Mouse (Mus musculus) erythroblast, embryonic 14.5 days (primary cell): ENCODE measurements around the gene Cd160. TPM values are rescaled to one million over a fixed set of nuclear protein-coding genes. Genes with fewer than 3 reads are reported as not detected.

Experiments used
- H3K27me3 ChIP-seq: 2 replicates; pipeline ENCODE4 v1.6.1; 2012; ENCODE audit warnings: inconsistent platforms; ENCODE audit not compliant: control insufficient read depth
- H3K36me3 ChIP-seq: 2 replicates; pipeline ENCODE4 v1.6.1; 2012; ENCODE audit warnings: mild to moderate bottlenecking, inconsistent platforms; ENCODE audit not compliant: control insufficient read depth
- H3K4me1 ChIP-seq: 2 replicates; pipeline ENCODE4 v1.6.1; 2012; ENCODE audit warnings: inconsistent platforms; ENCODE audit not compliant: control insufficient read depth
- H3K4me3 ChIP-seq: replicated peaks from 2 replicates; pipeline ENCODE3; 2012; ENCODE audit warnings: moderate library complexity, mild to moderate bottlenecking, inconsistent platforms
- H3K9me3 ChIP-seq: 2 replicates; pipeline ENCODE4 v1.6.1; 2012; ENCODE audit warnings: low read length, inconsistent platforms, mixed read lengths; ENCODE audit not compliant: control insufficient read depth
- GATA1 ChIP-seq: IDR thresholded peaks from 2 replicates; pipeline ENCODE4 v1.6.1; 2012; ENCODE audit warnings: low read length, inconsistent platforms, mixed read lengths
- TAL1 ChIP-seq: IDR thresholded peaks from 3 replicates; pipeline ENCODE4 v1.6.1; 2012; ENCODE audit warnings: low read length, inconsistent platforms, mixed read lengths
- polyA plus RNA-seq: library from polyadenylated mRNA; stranded (reverse); fragments of >175 nt; gene quantifications from 2 replicates; pipeline ENCODE4 v1.2.3, GENCODE M21; 2012

Cd160 gene
- polyA plus RNA-seq, 1 experiment, result not detected

DNA sequence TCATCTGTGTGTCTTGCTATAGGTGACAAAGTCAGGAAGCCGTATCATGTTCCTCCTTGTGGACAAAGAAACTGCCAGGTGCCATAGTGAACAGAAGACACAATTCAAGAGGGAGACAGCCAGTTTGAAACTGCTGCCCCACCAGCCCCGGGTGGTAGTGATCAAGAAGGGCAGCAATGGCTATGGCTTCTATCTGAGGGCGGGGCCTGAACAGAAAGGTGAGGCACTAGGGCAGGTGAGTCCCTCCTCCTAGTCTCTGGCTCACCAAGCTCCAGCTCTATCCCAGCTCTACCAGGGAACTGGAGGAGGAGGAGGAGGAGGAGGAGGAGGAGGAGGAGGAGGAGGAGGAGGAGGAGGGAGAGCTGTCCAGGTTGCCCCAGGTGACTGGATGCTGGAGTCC lies 26.7 kb upstream of the Cd160 start:
- Histone ChIP-seq H3K27me3 (no peaks in the 10 kb centered on the region), H3K4me1 (peaks cover 5% of the 10 kb centered on the region), H3K4me3 (no peak overlapping the region), H3K9me3 (no peaks in the 10 kb centered on the region), H3K36me3 (peaks cover 4% of the 10 kb centered on the region)
- TF ChIP-seq GATA1 (no peak), TAL1 (no peak)

- Histone ChIP-seq H3K27me3 (no peaks in the 10 kb centered on the region), H3K36me3 (no peaks in the 10 kb centered on the region; the same call in 1 of the 2 replicates), H3K9me3 (no peaks in the 10 kb centered on the region), H3K4me3 (no peak overlapping the region), H3K4me1 (peaks cover 5% of the 10 kb centered on the region)
- TF ChIP-seq GATA1 (no peak), TAL1 (no peak)
These were observed 25.2 kb upstream of the Cd160 start for GRCm38 (mm10) chr3:96854376-96854775.

GRCm38 (mm10) chr3:96852561-96852960 lies 23.4 kb upstream of the Cd160 start:
- no peak overlapping the region for H3K4me3 ChIP-seq
- peaks cover 5% of the 10 kb centered on the region for H3K4me1 ChIP-seq
- no peaks in the 10 kb centered on the region for H3K9me3 ChIP-seq
- no peaks in the 10 kb centered on the region for H3K27me3 ChIP-seq
- no peaks in the 10 kb centered on the region; the same call in 1 of the 2 replicates for H3K36me3 ChIP-seq
- TF ChIP-seq TAL1 (no peak), GATA1 (no peak)

GRCm38 (mm10) chr3:96849168-96849727 lies 20.1 kb upstream of the Cd160 start:
- H3K27me3 ChIP-seq, result no peaks in the 10 kb centered on the region
- TF ChIP-seq TAL1, result no peak
- TF ChIP-seq GATA1, result no peak

DNA sequence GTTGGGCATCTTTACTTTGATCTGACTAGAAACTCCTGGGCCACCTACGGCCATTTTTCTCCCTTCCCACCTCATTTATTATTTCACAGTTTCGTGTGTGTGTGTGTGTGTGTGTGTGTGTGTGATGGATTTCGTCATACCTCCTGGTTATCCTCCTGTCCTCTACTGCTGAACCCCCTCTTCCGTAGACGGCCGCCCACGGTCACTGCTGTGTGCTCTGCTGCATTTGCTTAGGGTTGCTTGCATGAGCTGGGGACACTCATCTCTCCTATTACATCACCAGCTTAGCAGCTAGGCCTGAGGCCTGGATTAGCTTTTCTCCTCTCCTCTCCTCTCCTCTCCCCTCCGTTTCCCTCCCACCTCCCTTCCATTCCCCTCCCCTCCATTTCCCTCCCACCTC lies 19.3 kb upstream of the Cd160 start:
- Histone ChIP-seq H3K9me3 (0 out of 2 replicates have a peak, but pooled peaks cover 3% of the 10 kb centered on the region), H3K4me3 (no peak overlapping the region), H3K36me3 (no peaks in the 10 kb centered on the region), H3K4me1 (no peaks in the 10 kb centered on the region), H3K27me3 (no peaks in the 10 kb centered on the region)
- TF ChIP-seq TAL1, result no peak
- TF ChIP-seq GATA1, result no peak

More at GRCm38 (mm10) chr3:96849168-96849727, 20.1 kb upstream of the Cd160 start:
- Histone ChIP-seq H3K36me3 (no peaks in the 10 kb centered on the region), H3K4me1 (peaks cover under 1% of the 10 kb centered on the region; the same call in 1 of the 2 replicates), H3K9me3 (0 out of 2 replicates have a peak, but pooled peaks cover 3% of the 10 kb centered on the region), H3K4me3 (no peak overlapping the region)

DNA sequence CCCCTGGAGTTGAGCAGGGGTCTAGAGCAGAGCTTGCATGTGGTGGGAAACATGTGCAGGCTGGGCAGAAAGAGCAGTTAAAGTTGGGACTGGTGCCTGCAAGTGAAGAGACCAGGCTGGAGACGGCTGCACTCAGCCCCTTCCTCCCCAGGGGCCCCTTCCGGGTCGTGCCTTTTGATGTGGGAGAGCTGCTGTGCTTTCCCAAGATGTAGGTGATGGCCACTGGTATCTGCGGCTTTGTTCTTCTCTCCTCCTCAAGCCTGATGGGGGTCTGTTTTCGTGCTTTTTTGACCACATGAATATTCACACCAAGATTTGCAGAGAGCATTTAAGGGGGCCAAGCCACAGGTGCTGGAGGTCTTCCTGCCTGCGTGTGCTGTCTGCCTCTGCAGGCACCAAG lies 18.5 kb upstream of the Cd160 start:
- H3K36me3 ChIP-seq, result no peaks in the 10 kb centered on the region
- no peaks in the 10 kb centered on the region for H3K4me1 ChIP-seq
- 0 out of 2 replicates have a peak, but pooled peaks cover 3% of the 10 kb centered on the region for H3K9me3 ChIP-seq
- H3K27me3 ChIP-seq, result no peaks in the 10 kb centered on the region
- TF ChIP-seq GATA1 (no peak), TAL1 (no peak)
- H3K4me3 ChIP-seq, result no peak overlapping the region

- H3K36me3 ChIP-seq, result no peaks in the 10 kb centered on the region
- TF ChIP-seq GATA1 (no peak), TAL1 (no peak)
- no peaks in the 10 kb centered on the region for H3K4me1 ChIP-seq
- no peaks in the 10 kb centered on the region for H3K27me3 ChIP-seq
- 0 out of 2 replicates have a peak, but pooled peaks cover 3% of the 10 kb centered on the region for H3K9me3 ChIP-seq
- no peak overlapping the region for H3K4me3 ChIP-seq
These were observed 17.8 kb upstream of the Cd160 start for GRCm38 (mm10) chr3:96846985-96847384.

- Histone ChIP-seq H3K27me3 (no peaks in the 10 kb centered on the region), H3K9me3 (0 out of 2 replicates have a peak, but pooled peaks cover 3% of the 10 kb centered on the region), H3K36me3 (no peaks in the 10 kb centered on the region), H3K4me1 (no peaks in the 10 kb centered on the region), H3K4me3 (no peak overlapping the region)
- no peak for TF ChIP-seq GATA1
- no peak for TF ChIP-seq TAL1
These were observed 16.7 kb upstream of the Cd160 start for GRCm38 (mm10) chr3:96845806-96846205.

DNA sequence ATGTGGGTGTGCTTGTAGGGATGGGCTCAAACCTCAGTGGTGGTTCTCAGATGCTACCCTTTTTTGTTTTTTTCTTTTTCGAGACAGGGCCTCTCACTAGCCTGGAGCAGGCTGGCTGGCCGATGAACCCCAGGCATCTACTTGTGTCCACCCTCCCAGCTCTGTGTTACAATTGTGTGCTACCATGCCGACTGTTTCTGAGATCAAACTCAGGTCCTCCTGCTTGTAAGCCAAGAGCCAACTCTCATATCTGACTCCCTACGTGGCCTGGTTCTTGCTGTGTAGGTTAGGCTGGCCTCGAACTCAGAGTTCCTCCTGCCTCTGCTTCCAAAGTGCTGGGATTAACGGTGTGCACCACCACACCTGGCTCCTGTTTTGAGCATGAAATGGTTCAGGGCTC lies 16.0 kb upstream of the Cd160 start:
- Histone ChIP-seq H3K36me3 (no peaks in the 10 kb centered on the region), H3K4me1 (no peaks in the 10 kb centered on the region), H3K4me3 (no peak overlapping the region), H3K27me3 (no peaks in the 10 kb centered on the region), H3K9me3 (peaks cover 3% of the 10 kb centered on the region; the same call in 1 of the 2 replicates)
- TF ChIP-seq GATA1, result no peak
- TF ChIP-seq TAL1, result no peak

DNA sequence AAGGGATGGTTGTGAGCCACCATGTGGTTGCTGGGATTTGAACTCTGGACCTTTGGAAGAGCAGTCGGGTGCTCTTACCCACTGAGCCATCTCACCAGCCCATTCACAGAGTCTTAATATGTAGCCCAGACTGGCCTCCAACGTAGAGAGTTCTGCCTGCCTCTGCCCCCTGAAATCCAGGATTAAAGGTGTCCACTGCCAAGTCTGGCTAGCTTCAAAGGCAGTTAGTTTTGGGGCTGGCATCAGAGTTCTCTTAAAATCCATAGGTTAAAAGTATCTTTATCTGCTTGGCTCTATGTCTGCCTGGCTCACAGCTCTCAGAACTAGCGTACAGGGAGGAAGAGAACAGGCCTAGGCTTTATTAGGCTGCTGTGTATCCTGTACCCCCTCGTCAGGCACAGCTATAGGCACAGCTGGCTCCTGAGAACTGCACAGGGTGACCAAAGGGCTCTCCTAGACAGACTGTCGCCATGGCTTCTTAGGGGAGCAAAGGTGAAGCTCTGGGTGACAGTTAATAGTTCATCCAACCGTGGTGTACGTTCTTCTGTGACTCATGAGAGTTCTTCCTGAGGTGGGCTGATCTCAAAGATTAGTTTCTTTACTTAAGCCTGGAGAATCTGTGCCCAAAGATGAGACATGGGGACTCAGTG lies 10.0 kb upstream of the Cd160 start:
- Histone ChIP-seq H3K4me3 (no peak overlapping the region), H3K36me3 (no peaks in the 10 kb centered on the region)

More for the DNA sequence above, 10.0 kb upstream of the Cd160 start:
- Histone ChIP-seq H3K9me3 (no peaks in the 10 kb centered on the region; the same call in 1 of the 2 replicates), H3K27me3 (no peaks in the 10 kb centered on the region), H3K4me1 (no peaks in the 10 kb centered on the region)
- TF ChIP-seq GATA1 (no peak), TAL1 (no peak)
